Mouse (Mus musculus) layer of hippocampus, adult 2 months (tissue): ENCODE results near the gene Xpo5. TPM values are rescaled to one million over a fixed set of nuclear protein-coding genes. Genes with fewer than 3 reads are reported as not detected.

Experiments used
- DNase-seq, 2 experiments: peaks; one replicate each; pipeline ENCODE4 v3.0.0; 2022; ENCODE audit warnings: low spot score in 2 of 2
- H3K27ac ChIP-seq: fragments of 200-600 bp; 2 replicates; pipeline ENCODE4 v1.8.1; 2022
- H3K4me3 ChIP-seq: fragments of 200-600 bp; 2 replicates; pipeline ENCODE4 v1.8.1; 2022; ENCODE audit warnings: mild to moderate bottlenecking
- CTCF ChIP-seq: fragments of 200-600 bp; conservative IDR thresholded peaks from 2 replicates; pipeline ENCODE4 v1.8.1; 2022; ENCODE audit warnings: antibody characterized with exemption, mild to moderate bottlenecking, moderate library complexity
- microRNA-seq, 2 experiments: library from miRNA; unstranded; fragments of <30 nt; microRNA quantifications; one replicate each; pipeline ENCODE4 v1.2.0; 2021
- total RNA-seq, 2 experiments: library from RNA; stranded (reverse); gene quantifications; 2 replicates each; pipeline ENCODE4 v1.2.3; 2021

Gene Xpo5
- total RNA-seq, 2 experiments from 2014 or later = 44.0 to 48.3 TPM

DNA sequence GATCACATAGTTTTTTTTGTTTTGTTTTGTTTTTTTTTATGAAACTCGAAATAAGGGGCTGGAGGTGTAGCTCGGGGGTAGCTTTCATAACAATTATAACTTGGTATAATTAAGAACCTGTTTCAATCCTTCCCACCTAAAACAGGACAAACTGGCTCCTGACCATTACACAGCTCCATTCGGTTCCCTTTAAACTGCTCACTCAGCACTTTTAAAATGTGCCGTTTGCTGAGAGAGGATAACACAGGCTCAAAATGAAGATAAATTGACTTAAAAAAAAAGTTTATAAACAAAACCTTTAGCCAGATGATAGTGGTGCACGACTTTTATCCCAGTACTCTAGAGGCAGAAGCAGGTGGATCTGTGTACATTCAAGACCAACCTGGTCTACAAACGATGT, 82.8 kb downstream of the Xpo5 start:
- Histone ChIP-seq H3K4me3 (no peak overlapping the region), H3K27ac (no peak overlapping the region)
- no peak for TF ChIP-seq CTCF
- DNase-seq = no peak

GRCm38 (mm10) chr17:46287678-46288095, 85.1 kb downstream of the Xpo5 start:
- no peak for DNase-seq
- Histone ChIP-seq H3K27ac (no peak overlapping the region), H3K4me3 (no peak overlapping the region)
- TF ChIP-seq CTCF = no peak

Small RNAs within 50 kb of the gene (microRNA-seq; reads per million reads assigned to microRNA genes)
- 0 to 0.55 reads per million in 2 experiments for gene Mir693

Other genes starting within 250 kb of the Xpo5 start
- 10 to 100 TPM; 76.3 to 77.9 TPM for gene Vegfa, start 170.4 kb upstream of the Xpo5 start, total RNA-seq
- gene Mrps18a, start 91.8 kb upstream of the Xpo5 start, total RNA-seq = 10 to 100 TPM; 81.1 to 82.5 TPM
- gene Rsph9, start 58.6 kb upstream of the Xpo5 start, total RNA-seq = 10 to 100 TPM; 27.4 to 28.8 TPM
- gene Mad2l1bp, start 49.2 kb upstream of the Xpo5 start, total RNA-seq = 10 to 100 TPM in 1 of 2 experiments, 1 to 10 TPM in 1; 7.9 to 10.5 TPM
- 100 to 1,000 TPM; 118 to 138 TPM for gene Gtpbp2, start 41.8 kb upstream of the Xpo5 start, total RNA-seq
- gene Polh, start 137 bp upstream of the Xpo5 start, total RNA-seq = 1 to 10 TPM; 5.4 to 6.0 TPM
- 10 to 100 TPM; 37.6 to 39.0 TPM for gene Polr1c, start 45.3 kb downstream of the Xpo5 start, total RNA-seq
- 10 to 100 TPM; 80.3 to 95.2 TPM for gene Yipf3, start 45.3 kb downstream of the Xpo5 start, total RNA-seq
- gene Lrrc73, start 50.7 kb downstream of the Xpo5 start, total RNA-seq = 10 to 100 TPM; 57.3 to 58.2 TPM
- 10 to 100 TPM; 54.0 to 56.7 TPM for gene Tjap1, start 80.2 kb downstream of the Xpo5 start, total RNA-seq
- gene Dlk2, start 94.6 kb downstream of the Xpo5 start, total RNA-seq = 10 to 100 TPM; 52.5 to 53.5 TPM
- 1 to 10 TPM; 8.9 to 9.7 TPM for gene Abcc10, start 125.6 kb downstream of the Xpo5 start, total RNA-seq
- 10 to 100 TPM; 57.4 to 70.5 TPM for gene Zfp318, start 180.9 kb downstream of the Xpo5 start, total RNA-seq
- gene Crip3, start 226.1 kb downstream of the Xpo5 start, total RNA-seq = 1 to 10 TPM; 2.4 to 6.3 TPM
- under 1 TPM in 1 of 2 experiments, not detected in 1; 0.28 TPM for gene Slc22a7, start 235.7 kb downstream of the Xpo5 start, total RNA-seq